Mouse (Mus musculus) mesoderm, embryonic 11.5 days (tissue): ENCODE results near the gene Ankrd55.

ENCODE experiments used
- DNase-seq: peaks from one replicate; pipeline ENCODE4 v3.0.0-alpha.2; 2012; ENCODE audit warnings: low read depth, low spot score

Ankrd55 gene

GRCm38 (mm10) chr13:112375766-112376165 is 87.5 kb downstream of the Ankrd55 start:
- no peak for DNase-seq

- DNase-seq, result no peak
Observed at GRCm38 (mm10) chr13:112378782-112379305, 90.6 kb downstream of the Ankrd55 start.

GRCm38 (mm10) chr13:112381476-112381875 is 93.2 kb downstream of the Ankrd55 start:
- DNase-seq, result no peak

GRCm38 (mm10) chr13:112382457-112382856 is 94.2 kb downstream of the Ankrd55 start:
- no peak for DNase-seq

- DNase-seq, result no peak
Observed at GRCm38 (mm10) chr13:112382956-112383355, 94.7 kb downstream of the Ankrd55 start.

GRCm38 (mm10) chr13:112383941-112384659 is 95.8 kb downstream of the Ankrd55 start:
- no peak for DNase-seq

GRCm38 (mm10) chr13:112385040-112385439 is 96.8 kb downstream of the Ankrd55 start:
- DNase-seq, result no peak

- no peak for DNase-seq
Observed at GRCm38 (mm10) chr13:112386494-112387075, 98.3 kb downstream of the Ankrd55 start.

- DNase-seq, result no peak
Observed at GRCm38 (mm10) chr13:112387279-112387678, 99.0 kb downstream of the Ankrd55 start.

- no peak for DNase-seq
Observed at GRCm38 (mm10) chr13:112388176-112388575, 99.9 kb downstream of the Ankrd55 start.

GRCm38 (mm10) chr13:112390206-112390605 is 102.0 kb downstream of the Ankrd55 start:
- DNase-seq, result no peak

GRCm38 (mm10) chr13:112391354-112391753 is 103.1 kb downstream of the Ankrd55 start:
- DNase-seq, result no peak

GRCm38 (mm10) chr13:112393356-112393755 is 105.1 kb downstream of the Ankrd55 start:
- no peak for DNase-seq

- no peak for DNase-seq
Observed at GRCm38 (mm10) chr13:112394271-112394670, 106.0 kb downstream of the Ankrd55 start.

GRCm38 (mm10) chr13:112404723-112405122 is 116.5 kb downstream of the Ankrd55 start:
- no peak for DNase-seq

- no peak for DNase-seq
Observed at GRCm38 (mm10) chr13:112405184-112405583, 116.9 kb downstream of the Ankrd55 start.

- no peak for DNase-seq
Observed at GRCm38 (mm10) chr13:112406618-112407017, 118.4 kb downstream of the Ankrd55 start.

GRCm38 (mm10) chr13:112407181-112407700 is 119.0 kb downstream of the Ankrd55 start:
- no peak for DNase-seq

GRCm38 (mm10) chr13:112407776-112408490 is 119.7 kb downstream of the Ankrd55 start:
- DNase-seq, result no peak

- DNase-seq, result no peak
Observed at GRCm38 (mm10) chr13:112408701-112409100, 120.5 kb downstream of the Ankrd55 start.

- DNase-seq, result no peak
Observed at GRCm38 (mm10) chr13:112409331-112409730, 121.1 kb downstream of the Ankrd55 start.

- no peak for DNase-seq
Observed at GRCm38 (mm10) chr13:112409851-112410250, 121.6 kb downstream of the Ankrd55 start.
